Mouse (Mus musculus): ENCODE measurements around the gene Elk4. TPM values are rescaled to one million over a fixed set of nuclear protein-coding genes. Genes with fewer than 3 reads are reported as not detected.

Elk4 gene
- 29.4 TPM for polyA plus RNA-seq (2014; fragmentation: Illumina TruSeq; extraction: RNeasy Lipid Tissue Mini Kit (QIAGEN cat#74804))

DNA sequence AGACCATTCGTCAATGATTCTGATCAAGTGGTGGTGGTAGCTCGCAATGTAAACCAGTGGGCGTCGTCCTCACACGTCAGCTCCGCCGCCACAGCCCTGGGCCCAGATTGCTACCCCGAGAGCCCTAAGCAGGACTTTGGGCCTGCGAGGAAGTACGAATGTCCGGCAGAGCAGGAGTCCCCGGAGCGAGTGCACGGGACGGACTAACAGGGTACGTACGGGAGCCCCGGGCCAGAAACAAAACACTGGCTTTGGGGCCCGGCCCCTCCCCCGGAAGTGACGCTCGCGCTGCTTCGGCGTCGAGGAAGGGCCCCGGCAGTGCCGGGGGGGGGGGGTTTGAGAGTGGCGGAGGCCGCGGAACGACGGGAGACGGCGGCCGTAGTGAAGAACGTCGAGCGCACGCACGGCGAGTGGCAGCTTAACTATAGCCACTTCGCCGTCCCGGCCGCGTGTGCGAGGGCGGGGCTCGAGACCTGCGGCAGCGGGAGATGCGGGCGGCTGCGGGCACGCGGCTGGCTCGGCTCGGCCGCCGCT, at the start of gene Elk4:
Elk4 (plus strand) TSS at position 326 of the 534 bp plus-strand sequence.

DNA sequence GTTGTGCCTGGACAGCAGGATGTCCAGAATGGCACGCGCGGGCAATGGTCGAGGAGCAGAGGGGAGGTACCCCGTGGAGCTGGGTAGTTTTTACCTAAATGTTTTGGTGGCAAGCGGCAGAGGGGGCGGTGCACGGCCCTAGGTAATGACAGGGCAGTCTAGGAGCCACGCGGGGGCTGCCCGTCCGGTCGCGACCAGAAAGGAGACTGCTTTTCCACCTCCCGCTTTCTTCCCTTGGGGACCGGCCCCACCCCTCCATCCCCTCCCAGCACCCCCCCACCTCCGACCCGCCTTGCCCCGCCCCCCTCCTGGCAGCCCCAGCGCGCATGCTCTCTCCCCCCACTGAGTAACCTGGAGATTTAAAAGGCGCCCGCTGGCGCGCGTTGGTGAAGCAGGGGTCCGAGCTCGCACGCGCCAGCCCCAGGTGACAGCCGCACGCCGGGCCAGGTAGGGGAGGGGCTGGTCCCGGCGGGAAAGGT, 44.8 kb upstream of the Elk4 start, which contains the start of gene Slc45a3:
Slc45a3 (plus strand) TSS at position 362 of the 479 bp plus-strand sequence.

DNA sequence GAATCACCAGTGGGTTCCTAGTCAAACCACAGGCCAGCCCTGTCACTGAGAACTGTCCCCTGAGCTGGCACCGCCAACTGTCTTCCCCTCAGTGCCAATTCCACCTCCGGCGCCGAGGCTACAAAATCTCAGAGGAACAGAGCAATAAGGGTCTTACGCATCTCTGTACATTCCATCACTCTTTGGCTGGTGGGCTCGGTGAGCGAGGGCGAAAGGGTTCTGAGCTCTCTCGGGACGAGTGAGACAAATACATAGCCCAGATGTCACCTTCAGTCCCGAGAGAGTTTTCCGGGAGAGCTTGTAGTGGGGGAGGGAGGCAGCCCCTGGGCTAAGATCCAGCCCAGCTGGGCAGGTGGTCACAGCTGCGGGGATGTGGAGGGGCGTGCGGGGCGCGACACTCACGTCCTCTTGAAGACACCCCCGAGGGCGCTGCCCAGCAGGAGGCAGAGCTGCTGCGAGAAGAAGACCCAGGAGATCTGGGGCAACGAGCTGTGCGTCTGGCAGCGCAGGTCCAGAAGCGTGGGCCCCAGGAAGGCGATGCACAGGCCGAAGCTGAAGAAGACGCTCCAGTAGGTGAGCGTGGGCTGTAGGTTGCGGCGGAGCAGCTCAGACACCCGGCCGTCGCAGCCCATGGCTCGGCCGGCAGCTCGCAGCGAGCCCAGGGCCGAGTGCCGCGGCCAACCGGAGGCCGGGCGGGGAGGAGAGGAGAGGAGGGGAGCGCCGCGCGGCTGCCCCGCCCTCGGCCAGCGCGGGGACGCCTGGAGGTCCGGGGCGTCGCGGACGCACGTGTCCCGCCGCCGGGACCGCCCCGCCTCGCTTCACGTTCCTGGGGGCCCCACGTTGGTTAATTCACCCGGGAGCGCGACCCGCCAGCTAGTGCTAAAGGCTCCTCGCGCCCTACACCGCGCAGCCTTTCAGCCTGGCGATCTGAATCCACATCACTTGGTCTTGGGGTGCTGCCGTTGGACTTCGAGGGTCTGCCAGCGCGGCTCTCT, 60.2 kb downstream of the Elk4 start, which contains the start of gene Mfsd4a:
Mfsd4a (minus strand) TSS at position 802 of the 995 bp plus-strand sequence.

Other genes starting within 250 kb of the Elk4 start
- gene Pm20d1, start 210.2 kb upstream of the Elk4 start, polyA plus RNA-seq (2014; fragmentation: Illumina TruSeq; extraction: RNeasy Lipid Tissue Mini Kit (QIAGEN cat#74804)) = 2.8 TPM
- gene Slc41a1, start 180.1 kb upstream of the Elk4 start, polyA plus RNA-seq (2014; fragmentation: Illumina TruSeq; extraction: RNeasy Lipid Tissue Mini Kit (QIAGEN cat#74804)) = 23.7 TPM
- 3.7 TPM for gene Rab29, start 140.4 kb upstream of the Elk4 start, polyA plus RNA-seq (2014; fragmentation: Illumina TruSeq; extraction: RNeasy Lipid Tissue Mini Kit (QIAGEN cat#74804))
- gene Nucks1, start 97.1 kb upstream of the Elk4 start, polyA plus RNA-seq (2014; fragmentation: Illumina TruSeq; extraction: RNeasy Lipid Tissue Mini Kit (QIAGEN cat#74804)) = 217 TPM
- 14.2 TPM for gene Slc45a3, start 44.6 kb upstream of the Elk4 start, polyA plus RNA-seq (2014; fragmentation: Illumina TruSeq; extraction: RNeasy Lipid Tissue Mini Kit (QIAGEN cat#74804))
- 3.8 TPM for gene Mfsd4a, start 60.5 kb downstream of the Elk4 start, polyA plus RNA-seq (2014; fragmentation: Illumina TruSeq; extraction: RNeasy Lipid Tissue Mini Kit (QIAGEN cat#74804))
- gene Cdk18, start 132.1 kb downstream of the Elk4 start, polyA plus RNA-seq (2014; fragmentation: Illumina TruSeq; extraction: RNeasy Lipid Tissue Mini Kit (QIAGEN cat#74804)) = 0.23 TPM
- gene Lemd1, start 183.8 kb downstream of the Elk4 start, polyA plus RNA-seq (2014; fragmentation: Illumina TruSeq; extraction: RNeasy Lipid Tissue Mini Kit (QIAGEN cat#74804)) = not detected
- gene AC124108.1, start 183.8 kb downstream of the Elk4 start, polyA plus RNA-seq (2014; fragmentation: Illumina TruSeq; extraction: RNeasy Lipid Tissue Mini Kit (QIAGEN cat#74804)) = not detected
- not detected for gene Gm10188, start 222.2 kb downstream of the Elk4 start, polyA plus RNA-seq (2014; fragmentation: Illumina TruSeq; extraction: RNeasy Lipid Tissue Mini Kit (QIAGEN cat#74804))

All from ovary, adult 10 weeks (tissue).